Mouse (Mus musculus) liver, adult 2 months (tissue): ENCODE results near the gene Bcl2l12. TPM values are rescaled to one million over a fixed set of nuclear protein-coding genes. Genes with fewer than 3 reads are reported as not detected.
A peak's percentile ranks its signal among the peaks of the same experiment; 100 is the strongest.

Experiments
- DNase-seq: peaks from one replicate; pipeline ENCODE4 v3.0.0-alpha.2; 2011; ENCODE audit warnings: low read depth, low spot score; ENCODE audit errors: extremely low read depth
- H3K27ac ChIP-seq: fragments of 200-500 bp; replicated peaks from 2 replicates; pipeline ENCODE4 v1.5.1; 2012; ENCODE audit warnings: low read depth, mild to moderate bottlenecking, control low read depth, inconsistent platforms, low read length; ENCODE audit not compliant: insufficient read depth
- H3K27me3 ChIP-seq: fragments of 200-500 bp; 2 replicates; pipeline ENCODE4 v1.6.1; 2012; ENCODE audit warnings: mild to moderate bottlenecking, moderate library complexity, low read length, inconsistent platforms; ENCODE audit not compliant: control insufficient read depth, insufficient read depth
- H3K36me3 ChIP-seq: fragments of 200-500 bp; 2 replicates; pipeline ENCODE4 v1.6.1; 2012; ENCODE audit warnings: low read length, inconsistent platforms; ENCODE audit not compliant: control insufficient read depth, insufficient read depth
- H3K4me1 ChIP-seq: fragments of 200-500 bp; 2 replicates; pipeline ENCODE4 v1.6.1; 2011; ENCODE audit warnings: low read length; ENCODE audit not compliant: control insufficient read depth, insufficient read depth
- H3K4me3 ChIP-seq: fragments of 200-500 bp; 2 replicates; pipeline ENCODE4 v1.5.1; 2011; ENCODE audit warnings: low read depth, mild to moderate bottlenecking, control low read depth, low read length, moderate library complexity; ENCODE audit not compliant: insufficient read depth
- H3K79me2 ChIP-seq: fragments of 200-500 bp; 2 replicates; pipeline ENCODE4 v1.6.1; 2012; ENCODE audit warnings: inconsistent platforms, mild to moderate bottlenecking, low read length, moderate library complexity; ENCODE audit not compliant: control insufficient read depth, insufficient read depth
- H3K9ac ChIP-seq: fragments of 200-500 bp; 2 replicates; pipeline ENCODE4 v1.6.1; 2012; ENCODE audit warnings: low read depth, mild to moderate bottlenecking, control low read depth, inconsistent platforms, low read length
- CTCF ChIP-seq: fragments of 200-500 bp; IDR thresholded peaks from 2 replicates; pipeline ENCODE4 v1.5.1; 2011; ENCODE audit warnings: low read depth, low read length, control low read depth
- POLR2A ChIP-seq: fragments of 200-500 bp; IDR thresholded peaks from 2 replicates; pipeline ENCODE4 v1.6.1; 2011; ENCODE audit warnings: low read length, control low read depth; ENCODE audit not compliant: insufficient read depth; ENCODE audit errors: extremely low read depth
- WGBS: fragments of 180-500 bp; shearing (Covaris S2); methylation state at CpG from one replicate; pipeline ENCODE4 v1.1.7; 2018; 5-methylcytosine and 5-hydroxymethylcytosine counted together
- polyA plus RNA-seq: library from polyadenylated mRNA; depleted of rRNA; stranded (reverse); fragments of >200 nt; gene quantifications from 2 replicates; pipeline ENCODE4 v1.2.3, GENCODE M21; 2012
- total RNA-seq: library from RNA; depleted of rRNA; stranded (reverse); fragments of >200 nt; gene quantifications from 2 replicates; pipeline ENCODE4 v1.2.3, GENCODE M21; 2014

The Bcl2l12 gene
- total and polyA plus RNA-seq, 2 experiments: 5.6 to 14.5 TPM

GRCm38 (mm10) chr7:44975117-44975419 lies 23.4 kb downstream of the Bcl2l12 start:
- Histone ChIP-seq H3K27ac (no peak overlapping the region), H3K4me3 (no peak overlapping the region), H3K4me1 (no peaks in the 10 kb centered on the region), H3K36me3 (no peaks in the 10 kb centered on the region), H3K9ac (no peak overlapping the region), H3K79me2 (no peaks in the 10 kb centered on the region), H3K27me3 (no peaks in the 10 kb centered on the region)
- TF ChIP-seq POLR2A (no peak), CTCF (no peak)
- DNase-seq: no peak
- 47% methylated on average over 6 of the region's 6 CpGs for WGBS

GRCm38 (mm10) chr7:44974383-44975116 lies 24.0 kb downstream of the Bcl2l12 start, which contains the start of gene Cpt1c:
Gene Cpt1c, minus strand, starts transcription at chr7:44974851.
- Histone ChIP-seq H3K9ac (no peak within 1 kb of the TSS), H3K27me3 (no peaks in the 10 kb centered on the region), H3K4me1 (no peaks in the 10 kb centered on the region), H3K79me2 (no peaks in the 10 kb centered on the region), H3K27ac (no peak within 1 kb of the TSS), H3K4me3 (peak within 1 kb of the TSS; percentile 15; the same call in 1 of the 2 replicates), H3K36me3 (no peaks in the 10 kb centered on the region)
- TF ChIP-seq POLR2A (no peak), CTCF (no peak)
- 10% methylated on average over 22 of the region's 22 CpGs for WGBS
- DNase-seq: peak; percentile 40

GRCm38 (mm10) chr7:44973415-44974130 lies 24.9 kb downstream of the Bcl2l12 start:
- Histone ChIP-seq H3K36me3 (no peaks in the 10 kb centered on the region), H3K27me3 (no peaks in the 10 kb centered on the region), H3K27ac (no peak overlapping the region), H3K79me2 (no peaks in the 10 kb centered on the region), H3K4me1 (no peaks in the 10 kb centered on the region), H3K9ac (no peak overlapping the region), H3K4me3 (no peak overlapping the region)
- no peak for TF ChIP-seq POLR2A
- no peak for TF ChIP-seq CTCF
- 58% methylated on average over 14 of the region's 14 CpGs for WGBS
- no peak for DNase-seq

- Histone ChIP-seq H3K4me1 (no peaks in the 10 kb centered on the region), H3K36me3 (no peaks in the 10 kb centered on the region), H3K27me3 (no peaks in the 10 kb centered on the region), H3K9ac (no peak overlapping the region), H3K4me3 (no peak overlapping the region), H3K79me2 (no peaks in the 10 kb centered on the region), H3K27ac (no peak overlapping the region)
- WGBS: 69% methylated on average over 7 of the region's 7 CpGs
- no peak for DNase-seq
- TF ChIP-seq CTCF (no peak), POLR2A (no peak)
Measured at GRCm38 (mm10) chr7:44971142-44971541, 27.4 kb downstream of the Bcl2l12 start.

GRCm38 (mm10) chr7:44970231-44970691 lies 28.3 kb downstream of the Bcl2l12 start:
- no peak overlapping the region for H3K27ac ChIP-seq
- WGBS: 1% methylated on average over 36 of the region's 36 CpGs
- H3K9ac ChIP-seq: peak overlapping the region; percentile 52
- peak overlapping the region; percentile 65 for H3K4me3 ChIP-seq
- H3K79me2 ChIP-seq: no peaks in the 10 kb centered on the region
- H3K36me3 ChIP-seq: no peaks in the 10 kb centered on the region
- TF ChIP-seq CTCF: no peak
- H3K27me3 ChIP-seq: no peaks in the 10 kb centered on the region
- no peaks in the 10 kb centered on the region for H3K4me1 ChIP-seq
- peak; percentile 78 for DNase-seq

- TF ChIP-seq CTCF: no peak
- TF ChIP-seq POLR2A: no peak
- Histone ChIP-seq H3K27ac (no peak overlapping the region), H3K27me3 (no peaks in the 10 kb centered on the region), H3K4me1 (no peaks in the 10 kb centered on the region), H3K4me3 (no peak overlapping the region), H3K9ac (no peak overlapping the region), H3K36me3 (no peaks in the 10 kb centered on the region), H3K79me2 (no peaks in the 10 kb centered on the region)
- 58% methylated on average over 15 of the region's 15 CpGs for WGBS
- no peak for DNase-seq
Measured at GRCm38 (mm10) chr7:44966638-44967037, 31.9 kb downstream of the Bcl2l12 start.
